ENCODE assay signal across 8 mouse cellular contexts in the genomic region with DNA sequence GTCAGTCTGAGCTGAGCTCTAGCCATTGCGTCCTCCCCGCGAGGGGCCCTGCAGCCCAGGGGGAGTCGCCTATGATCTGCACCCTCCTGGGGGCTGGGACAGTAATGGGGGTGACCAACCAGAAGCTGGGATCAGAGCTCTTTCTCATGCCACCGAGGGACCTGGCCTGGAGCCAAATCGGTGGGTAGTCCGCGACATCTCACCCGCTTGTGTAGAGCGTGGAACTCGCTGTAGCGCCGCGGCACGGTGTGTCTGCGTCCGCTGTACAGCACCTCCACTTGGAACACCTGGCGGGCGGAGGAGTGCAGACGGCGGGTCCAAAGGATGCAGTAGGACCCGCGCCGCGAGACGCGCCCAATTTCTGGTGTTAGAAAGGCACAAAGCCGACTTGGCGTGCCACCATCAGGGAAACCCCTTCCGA. TPM values are rescaled to one million over a fixed set of nuclear protein-coding genes. Genes with fewer than 3 reads are reported as not detected.
DNase-seq lines count a peak whose midpoint lies in the region; ATAC-seq lines count a peak whose summit lies in the region.

No protein-coding gene starts in this region.

- peaks cover 32% of the 10 kb centered on the region for H3K36me3 ChIP-seq in heart, embryonic 12.5 days
- peaks cover 24% of the 10 kb centered on the region for H3K36me3 ChIP-seq in limb, embryonic 11.5 days (ENCODE audit: control insufficient read depth, insufficient read depth, low read length)
- H3K36me3 ChIP-seq in midbrain, embryonic 13.5 days: peaks cover 33% of the 10 kb centered on the region

- no peak overlapping the region for H3K27ac ChIP-seq in heart, embryonic 12.5 days (ENCODE audit: poor library complexity, severe bottlenecking)
- no peak overlapping the region for H3K27ac ChIP-seq in limb, embryonic 11.5 days (replicated peaks; ENCODE audit: low read depth, low read length)
- no peak overlapping the region for H3K27ac ChIP-seq in midbrain, embryonic 13.5 days

- WGBS in heart, embryonic 12.5 days: under 1% methylated on average over 30 of the region's 30 CpGs
- WGBS in limb, embryonic 11.5 days: under 1% methylated on average over 30 of the region's 30 CpGs
- 1% methylated on average over 30 of the region's 30 CpGs for WGBS in midbrain, embryonic 13.5 days

- no peaks in the 10 kb centered on the region for H3K9me3 ChIP-seq in heart, embryonic 12.5 days (replicated peaks)
- H3K9me3 ChIP-seq in limb, embryonic 11.5 days (ENCODE audit: control insufficient read depth, low read length): no peaks in the 10 kb centered on the region
- H3K9me3 ChIP-seq in midbrain, embryonic 13.5 days: no peaks in the 10 kb centered on the region

- H3K4me1 ChIP-seq in heart, embryonic 12.5 days (replicated peaks): peaks cover 22% of the 10 kb centered on the region
- H3K4me1 ChIP-seq in limb, embryonic 11.5 days (ENCODE audit: control insufficient read depth, insufficient read depth, low read length): peaks cover 6% of the 10 kb centered on the region
- peaks cover 21% of the 10 kb centered on the region for H3K4me1 ChIP-seq in midbrain, embryonic 13.5 days (replicated peaks)

- H3K27me3 ChIP-seq in heart, embryonic 12.5 days (replicated peaks): peaks cover 12% of the 10 kb centered on the region; the same call in 1 of the 2 replicates
- H3K27me3 ChIP-seq in limb, embryonic 11.5 days (ENCODE audit: control insufficient read depth, insufficient read depth, low read length): peaks cover 16% of the 10 kb centered on the region
- H3K27me3 ChIP-seq in midbrain, embryonic 13.5 days: peaks cover 49% of the 10 kb centered on the region

- H3K4me3 ChIP-seq in heart, embryonic 12.5 days: peak overlapping the region; percentile 54
- peak overlapping the region; percentile 50 for H3K4me3 ChIP-seq in limb, embryonic 11.5 days (ENCODE audit: low read depth, low read length)
- peak overlapping the region; percentile 49 for H3K4me3 ChIP-seq in midbrain, embryonic 13.5 days (replicated peaks)

- H3K9ac ChIP-seq in heart, embryonic 12.5 days: peak overlapping the region; percentile 71
- H3K9ac ChIP-seq in limb, embryonic 11.5 days (ENCODE audit: low read length): peak overlapping the region; percentile 60
- peak overlapping the region; percentile 67 for H3K9ac ChIP-seq in midbrain, embryonic 13.5 days (replicated peaks)

- peak overlapping the region; percentile 91 for H3K4me2 ChIP-seq in heart, embryonic 12.5 days
- peak overlapping the region; percentile 91 for H3K4me2 ChIP-seq in limb, embryonic 11.5 days (ENCODE audit: low read depth, severe bottlenecking)
- peak overlapping the region; percentile 75 for H3K4me2 ChIP-seq in midbrain, embryonic 13.5 days (replicated peaks)

- peak; percentile 58 for ATAC-seq in heart, embryonic 12.5 days (ENCODE audit: insufficient number of reproducible peaks, low FRiP score)
- no peak for ATAC-seq in limb, embryonic 11.5 days (ENCODE audit: insufficient number of reproducible peaks, low FRiP score, low TSS enrichment, low read depth)
- peak; percentile 71; the same call in 1 of the 2 replicates for ATAC-seq in midbrain, embryonic 13.5 days

- peak; percentile 35 to 69 for DNase-seq in adrenal gland, adult (ENCODE audit: inconsistent age in 2 of 2, low spot score in 1 of 2)
- DNase-seq in adrenal gland, adult 18-20 months (ENCODE audit: low spot score in 2 of 2): no peak
- DNase-seq in thymus, postnatal 14 days: peak; percentile 32
- DNase-seq in thymus, postnatal 36 days: no peak
- peak; percentile 55 for DNase-seq in limb, embryonic 11.5 days (ENCODE audit: low spot score)
- no peak for DNase-seq in ovary, postnatal 36 days (ENCODE audit: low spot score)

RNA-seq across cellular contexts. Expression of a gene that starts 0.5 kb away (rescaled TPM):
- total RNA-seq in adrenal gland, adult 18-20 months (2021): under 1 TPM; 0.17 to 0.38 TPM
- polyA plus RNA-seq in heart, embryonic 12.5 days (2016; fragmentation: Nextera tagmentation; extraction: Ambion mirVana): 2.4 and 3.0 TPM in 2 replicates
- 2.3 and 2.9 TPM in 2 replicates for polyA plus RNA-seq in limb, embryonic 11.5 days (2014; fragmentation: Nextera tagmentation; extraction: Ambion mirVana)
- polyA plus RNA-seq in midbrain, embryonic 13.5 days (2015; fragmentation: Nextera tagmentation; extraction: Ambion mirVana): 4.0 and 4.9 TPM in 2 replicates

RNA-seq across cellular contexts. Expression of a gene that starts 9.0 kb away (rescaled TPM):
- total RNA-seq in adrenal gland, adult 18-20 months (2021): 100 to 1,000 TPM; 258 to 275 TPM
- 405 and 410 TPM in 2 replicates for polyA plus RNA-seq in heart, embryonic 12.5 days (2016; fragmentation: Nextera tagmentation; extraction: Ambion mirVana)
- 523 and 551 TPM in 2 replicates for polyA plus RNA-seq in limb, embryonic 11.5 days (2014; fragmentation: Nextera tagmentation; extraction: Ambion mirVana)
- 338 and 358 TPM in 2 replicates for polyA plus RNA-seq in midbrain, embryonic 13.5 days (2015; fragmentation: Nextera tagmentation; extraction: Ambion mirVana)

RNA-seq across cellular contexts. Expression of a gene that starts 57.4 kb away (rescaled TPM):
- total RNA-seq in adrenal gland, adult 18-20 months (2021): 100 to 1,000 TPM in 1 of 2 experiments, 10 to 100 TPM in 1; 89.6 to 103 TPM
- polyA plus RNA-seq in heart, embryonic 12.5 days (2016; fragmentation: Nextera tagmentation; extraction: Ambion mirVana): 68.8 and 72.1 TPM in 2 replicates
- 123 and 127 TPM in 2 replicates for polyA plus RNA-seq in limb, embryonic 11.5 days (2014; fragmentation: Nextera tagmentation; extraction: Ambion mirVana)
- 101 and 104 TPM in 2 replicates for polyA plus RNA-seq in midbrain, embryonic 13.5 days (2015; fragmentation: Nextera tagmentation; extraction: Ambion mirVana)

RNA-seq across cellular contexts. Expression of a gene that starts 57.4 kb away (rescaled TPM):
- 10 to 100 TPM; 68.8 to 80.3 TPM for total RNA-seq in adrenal gland, adult 18-20 months (2021)
- 161 and 176 TPM in 2 replicates for polyA plus RNA-seq in heart, embryonic 12.5 days (2016; fragmentation: Nextera tagmentation; extraction: Ambion mirVana)
- polyA plus RNA-seq in limb, embryonic 11.5 days (2014; fragmentation: Nextera tagmentation; extraction: Ambion mirVana): 177 and 178 TPM in 2 replicates
- polyA plus RNA-seq in midbrain, embryonic 13.5 days (2015; fragmentation: Nextera tagmentation; extraction: Ambion mirVana): 102 and 104 TPM in 2 replicates

Comparison
In these comparisons a context has a peak if more than half of its experiments do, and no peak if none do; other contexts are left out.
1. DNase-seq: peak in adrenal gland, adult (2 of 2), thymus, postnatal 14 days (single experiment) and limb, embryonic 11.5 days (single experiment); none in adrenal gland, adult 18-20 months (0 of 2), thymus, postnatal 36 days (0 of 2) and ovary, postnatal 36 days (single experiment).
2. Peak in every context shown above with its lines, with median percentiles within 50 percentile points of each other: H3K4me2 ChIP-seq, H3K4me3 ChIP-seq and H3K9ac ChIP-seq.